Mouse (Mus musculus) heart, embryonic 11.5 days (tissue): ENCODE data around the gene Hs3st4. TPM values are rescaled to one million over a fixed set of nuclear protein-coding genes. Genes with fewer than 3 reads are reported as not detected.
A peak's percentile ranks its signal among the peaks of the same experiment; 100 is the strongest.

ENCODE experiments used
- ATAC-seq: fragments of 200-750 bp; cut with Nextera tagmentation; replicated peaks from 2 replicates; pipeline ENCODE4 v1.8.0; 2017; ENCODE audit warnings: moderate library complexity; ENCODE audit not compliant: insufficient number of reproducible peaks, low FRiP score, low TSS enrichment
- H3K27ac ChIP-seq: fragments of 300-500 bp; sonication (generic); 2 replicates; pipeline ENCODE4 v1.5.1; 2014; ENCODE audit warnings: mild to moderate bottlenecking, low read depth, low read length
- H3K27me3 ChIP-seq: fragments of 300-500 bp; sonication (generic); 2 replicates; pipeline ENCODE4 v1.6.1; 2014; ENCODE audit warnings: mild to moderate bottlenecking, low read length, mixed read lengths; ENCODE audit not compliant: control insufficient read depth, insufficient read depth
- H3K36me3 ChIP-seq: fragments of 300-500 bp; sonication (generic); 2 replicates; pipeline ENCODE4 v1.6.1; 2014; ENCODE audit warnings: mild to moderate bottlenecking, low read length, moderate library complexity, mixed read lengths; ENCODE audit not compliant: control insufficient read depth, insufficient read depth
- H3K4me1 ChIP-seq: fragments of 300-500 bp; sonication (generic); 2 replicates; pipeline ENCODE4 v1.6.1; 2014; ENCODE audit warnings: low read length; ENCODE audit not compliant: control insufficient read depth, insufficient read depth
- H3K4me2 ChIP-seq: fragments of 300-500 bp; sonication (generic); 2 replicates; pipeline ENCODE4 v1.6.1; 2014; ENCODE audit warnings: mild to moderate bottlenecking, moderate library complexity
- H3K4me3 ChIP-seq: fragments of 300-500 bp; sonication (generic); 2 replicates; pipeline ENCODE4 v1.5.1; 2014; ENCODE audit warnings: low read depth, low read length
- H3K9ac ChIP-seq: fragments of 300-500 bp; sonication (generic); 2 replicates; pipeline ENCODE4 v1.6.1; 2014; ENCODE audit warnings: mild to moderate bottlenecking, low read depth, low read length, moderate library complexity
- H3K9me3 ChIP-seq: fragments of 300-500 bp; sonication (generic); replicated peaks from 2 replicates; pipeline ENCODE4 v1.6.1; 2016; ENCODE audit warnings: low read length; ENCODE audit not compliant: control insufficient read depth
- WGBS: fragments of 180-500 bp; shearing (Covaris S2); extraction: QIAGEN DNeasy Blood & Tissue Kit; methylation state at CpG from one replicate; pipeline ENCODE4 v1.1.7; 2014; ENCODE audit not compliant: insufficient replicate concordance; 5-methylcytosine and 5-hydroxymethylcytosine counted together
- polyA plus RNA-seq: library from polyadenylated mRNA; unstranded; fragments of >200 nt; fragmentation: Nextera tagmentation; extraction: Ambion mirVana; gene quantifications from 2 replicates; pipeline ENCODE4 v1.2.1, GENCODE M21; 2014

Hs3st4 gene
- polyA plus RNA-seq, 1 experiment from 2014 or later = 0.44 TPM

DNA sequence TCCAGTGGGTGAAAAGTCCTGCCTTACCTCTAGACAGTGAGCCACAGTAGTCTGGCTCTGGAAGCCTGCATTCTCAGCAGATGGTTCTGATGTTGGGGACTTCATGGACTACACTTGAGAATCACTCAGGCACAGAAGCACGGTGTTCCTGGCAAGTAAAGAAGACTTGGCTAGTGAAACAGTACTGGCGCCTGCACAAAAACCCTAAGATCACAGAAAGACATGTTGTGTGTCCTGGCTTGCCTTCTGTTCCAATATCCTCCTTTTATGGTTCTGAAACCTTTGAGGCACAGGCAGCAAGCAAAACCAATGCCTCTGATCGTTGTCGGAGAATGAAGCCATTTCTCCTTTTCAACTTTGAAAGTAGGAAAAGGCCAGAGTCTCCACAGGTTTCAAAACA is 336.8 kb downstream of the Hs3st4 start:
- H3K9ac ChIP-seq = no peak overlapping the region
- H3K27me3 ChIP-seq = no peaks in the 10 kb centered on the region
- H3K9me3 ChIP-seq = no peaks in the 10 kb centered on the region
- H3K36me3 ChIP-seq = no peaks in the 10 kb centered on the region
- 77% methylated on average over 4 of the region's 4 CpGs for WGBS
- no peak overlapping the region for H3K27ac ChIP-seq
- H3K4me3 ChIP-seq = no peak overlapping the region
- no peak overlapping the region for H3K4me2 ChIP-seq
- ATAC-seq = no peak
- no peaks in the 10 kb centered on the region for H3K4me1 ChIP-seq

DNA sequence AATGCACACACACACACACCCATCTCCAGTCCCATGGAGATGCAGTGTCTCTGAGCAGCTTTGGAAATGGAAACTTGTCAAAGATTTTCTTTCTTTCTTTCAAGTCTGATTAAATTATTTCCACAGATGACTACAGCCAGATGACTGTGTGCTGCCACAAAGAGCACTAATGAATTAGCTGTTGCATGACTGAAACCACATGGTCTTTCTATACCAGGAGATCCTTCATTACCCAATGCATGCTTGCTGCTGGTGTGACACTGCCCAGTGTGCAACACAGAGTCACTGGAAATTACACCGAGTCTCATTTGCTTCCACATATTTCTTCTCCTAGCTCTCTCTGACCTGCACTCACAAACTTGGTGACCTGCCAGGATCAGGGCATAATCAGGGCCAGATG is 353.0 kb downstream of the Hs3st4 start:
- 78% methylated on average over 1 of the region's 1 CpGs for WGBS
- no peak for ATAC-seq

DNA sequence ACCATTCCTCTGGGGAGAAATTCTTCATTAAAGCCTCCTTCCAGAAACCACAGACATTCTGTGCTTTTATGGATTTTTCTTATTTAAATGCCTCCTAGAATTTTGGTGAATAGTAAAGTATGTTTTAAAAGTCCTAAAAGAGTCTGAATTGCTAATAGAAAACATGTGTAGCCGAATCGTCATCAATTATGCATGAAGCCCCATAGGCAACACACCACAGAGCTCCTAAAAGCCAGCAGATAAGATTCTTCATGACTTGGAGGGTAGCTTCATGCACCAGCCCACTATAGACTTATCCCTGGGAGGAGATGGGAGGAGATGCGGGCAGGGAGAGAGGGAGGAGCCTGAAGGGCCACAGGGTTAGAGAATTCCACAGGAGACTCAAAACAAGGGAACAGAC is 358.8 kb downstream of the Hs3st4 start:
- WGBS = 77% methylated on average over 3 of the region's 3 CpGs
- no peak overlapping the region for H3K4me2 ChIP-seq
- no peak for ATAC-seq
- no peaks in the 10 kb centered on the region for H3K9me3 ChIP-seq
- no peak overlapping the region for H3K4me3 ChIP-seq
- no peak overlapping the region for H3K27ac ChIP-seq
- H3K4me1 ChIP-seq = no peaks in the 10 kb centered on the region
- no peak overlapping the region for H3K9ac ChIP-seq
- no peaks in the 10 kb centered on the region for H3K27me3 ChIP-seq
- H3K36me3 ChIP-seq = no peaks in the 10 kb centered on the region

More for the DNA sequence above, 353.0 kb downstream of the Hs3st4 start:
- no peak overlapping the region for H3K4me3 ChIP-seq
- H3K9ac ChIP-seq = no peak overlapping the region
- H3K9me3 ChIP-seq = no peaks in the 10 kb centered on the region
- H3K4me1 ChIP-seq = no peaks in the 10 kb centered on the region
- H3K27me3 ChIP-seq = no peaks in the 10 kb centered on the region
- H3K36me3 ChIP-seq = no peaks in the 10 kb centered on the region
- H3K4me2 ChIP-seq = no peak overlapping the region
- H3K27ac ChIP-seq = no peak overlapping the region

DNA sequence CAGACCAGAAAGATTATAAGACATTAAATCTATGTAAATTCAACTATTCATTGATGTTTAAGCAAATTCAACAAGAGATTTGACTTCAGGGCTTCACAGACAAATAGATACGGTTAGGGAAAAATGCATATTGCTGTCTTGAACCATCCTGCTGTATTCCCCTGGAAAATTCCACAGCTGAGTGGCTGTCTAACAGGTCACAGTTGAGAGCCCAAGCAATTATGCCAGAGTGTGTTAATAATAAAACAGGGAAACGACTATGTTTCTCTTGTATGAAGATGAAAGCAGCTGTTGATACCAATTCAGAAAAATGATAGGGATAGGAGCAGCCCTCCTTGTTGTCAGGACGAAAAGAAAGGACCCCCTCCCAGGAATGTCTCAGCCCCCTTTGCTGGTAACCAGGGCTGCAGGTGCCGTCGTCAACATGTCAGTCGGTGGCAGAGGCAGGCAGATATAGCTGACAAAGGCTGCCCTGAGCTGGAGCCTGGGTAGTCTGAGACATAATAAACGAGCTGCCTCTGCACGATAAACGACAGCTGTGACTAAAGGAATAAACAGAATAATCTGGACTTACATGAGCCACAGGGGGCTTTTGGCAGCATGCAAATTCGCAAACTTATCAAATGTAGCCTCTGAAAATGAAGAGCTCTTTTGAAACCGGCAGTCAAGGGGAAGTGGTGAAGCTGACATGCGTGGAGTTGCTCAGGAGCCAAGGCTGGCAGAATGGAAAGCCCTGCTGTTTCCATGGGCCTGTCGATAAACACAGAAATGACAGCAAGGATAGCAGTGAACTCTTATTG is 364.7 kb downstream of the Hs3st4 start:
- peak overlapping the region; percentile 37 for H3K4me2 ChIP-seq
- no peaks in the 10 kb centered on the region for H3K9me3 ChIP-seq
- H3K27ac ChIP-seq = no peak overlapping the region
- no peak overlapping the region for H3K9ac ChIP-seq
- 38% methylated on average over 13 of the region's 13 CpGs for WGBS
- H3K4me3 ChIP-seq = no peak overlapping the region
- no peaks in the 10 kb centered on the region for H3K36me3 ChIP-seq
- no peak for ATAC-seq
- no peaks in the 10 kb centered on the region for H3K27me3 ChIP-seq
- H3K4me1 ChIP-seq = no peaks in the 10 kb centered on the region

DNA sequence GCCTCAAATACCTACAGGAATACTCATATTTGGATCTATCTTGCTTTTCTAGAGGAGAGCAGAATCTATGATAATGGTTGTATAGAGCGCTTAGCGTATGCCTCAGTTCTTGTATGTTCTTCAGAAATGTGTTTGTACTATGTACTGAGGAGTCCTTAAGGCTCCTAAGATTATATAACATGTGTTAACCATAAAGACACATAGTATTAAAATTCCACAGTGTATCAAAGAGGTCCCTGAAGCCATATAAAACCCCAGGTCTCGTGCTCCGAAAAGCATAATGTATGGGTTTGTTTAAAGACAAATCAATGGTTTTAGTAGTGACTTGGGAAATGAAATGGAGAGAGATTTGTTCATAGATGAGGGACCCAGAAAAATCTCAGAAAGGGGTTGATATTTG is 371.4 kb downstream of the Hs3st4 start:
- Histone ChIP-seq H3K27me3 (no peaks in the 10 kb centered on the region), H3K9ac (no peak overlapping the region), H3K27ac (no peak overlapping the region), H3K4me2 (no peak overlapping the region), H3K36me3 (no peaks in the 10 kb centered on the region), H3K4me3 (no peak overlapping the region), H3K4me1 (no peaks in the 10 kb centered on the region), H3K9me3 (no peaks in the 10 kb centered on the region)
- ATAC-seq = no peak
- 92% methylated on average over 4 of the region's 4 CpGs for WGBS

DNA sequence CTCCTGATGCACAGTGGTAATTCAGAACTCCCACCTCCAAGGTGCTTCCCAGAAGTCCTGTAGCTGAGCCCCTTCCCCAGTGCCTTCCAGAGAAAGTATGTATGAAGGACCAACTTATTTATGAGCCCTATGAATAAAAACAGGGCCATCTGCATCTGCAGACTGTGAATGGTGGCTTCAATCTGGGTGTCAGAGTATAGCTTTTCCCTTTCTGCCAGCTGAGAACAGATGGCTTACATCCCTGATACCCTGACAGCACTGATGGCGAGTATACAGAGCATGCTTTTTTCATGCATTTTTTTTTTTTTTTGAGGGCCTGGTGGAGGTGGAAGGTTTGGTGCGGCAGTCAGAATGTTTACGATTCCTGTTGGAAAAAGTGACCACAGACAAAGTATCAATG is 375.4 kb downstream of the Hs3st4 start:
- Histone ChIP-seq H3K4me2 (no peak overlapping the region), H3K4me3 (no peak overlapping the region), H3K27me3 (no peaks in the 10 kb centered on the region), H3K27ac (no peak overlapping the region), H3K4me1 (no peaks in the 10 kb centered on the region), H3K9ac (no peak overlapping the region), H3K36me3 (no peaks in the 10 kb centered on the region), H3K9me3 (no peaks in the 10 kb centered on the region)
- no peak for ATAC-seq
- 37% methylated on average over 3 of the region's 3 CpGs for WGBS

DNA sequence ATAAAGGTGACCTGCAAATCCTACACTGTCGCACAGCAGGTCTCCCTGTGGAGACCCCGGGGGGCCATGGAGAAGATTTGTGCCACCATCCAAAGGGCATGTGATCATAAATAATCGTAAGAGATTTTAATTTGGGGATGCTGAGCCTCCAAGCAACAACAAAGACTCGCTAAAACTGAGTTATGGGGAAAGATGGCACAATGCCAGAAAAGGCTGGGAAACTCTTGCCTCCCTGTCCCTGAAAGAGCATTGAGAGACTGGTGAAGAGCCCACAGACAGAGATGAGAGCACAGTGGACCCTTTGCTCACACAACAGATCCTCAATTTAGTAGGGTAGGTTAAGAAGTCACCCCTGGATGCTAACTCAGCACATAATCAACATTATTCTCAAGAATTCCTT is 377.2 kb downstream of the Hs3st4 start:
- no peaks in the 10 kb centered on the region for H3K36me3 ChIP-seq
- H3K4me1 ChIP-seq = no peaks in the 10 kb centered on the region
- H3K27me3 ChIP-seq = no peaks in the 10 kb centered on the region
- no peak overlapping the region for H3K4me3 ChIP-seq
- ATAC-seq = no peak
- H3K9me3 ChIP-seq = no peaks in the 10 kb centered on the region
- H3K9ac ChIP-seq = no peak overlapping the region
- no peak overlapping the region for H3K4me2 ChIP-seq
- H3K27ac ChIP-seq = no peak overlapping the region
- 77% methylated on average over 4 of the region's 4 CpGs for WGBS

DNA sequence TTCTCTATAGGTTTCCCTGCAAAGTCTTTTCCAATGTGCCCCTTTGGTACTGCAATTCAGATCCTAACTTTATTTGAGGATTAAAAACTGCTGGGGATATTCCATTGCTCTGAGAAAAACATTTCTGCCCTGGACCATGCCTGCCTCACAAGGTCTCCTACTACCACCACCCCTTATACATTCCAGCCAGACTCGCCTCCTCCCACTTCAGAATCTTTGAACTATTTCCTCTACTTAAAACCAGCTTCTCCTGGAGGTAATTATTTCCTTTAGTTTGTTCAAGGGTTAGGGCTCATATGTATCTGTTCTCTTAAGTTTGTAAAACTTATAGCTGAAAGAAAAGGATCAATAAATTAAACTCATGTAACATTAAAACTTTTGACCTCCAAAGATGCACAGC is 389.6 kb downstream of the Hs3st4 start:
- no peak for ATAC-seq
- Histone ChIP-seq H3K36me3 (no peaks in the 10 kb centered on the region), H3K27ac (no peak overlapping the region), H3K27me3 (no peaks in the 10 kb centered on the region), H3K9ac (no peak overlapping the region), H3K4me3 (no peak overlapping the region), H3K4me1 (no peaks in the 10 kb centered on the region), H3K9me3 (no peaks in the 10 kb centered on the region), H3K4me2 (no peak overlapping the region)
- WGBS = 53% methylated on average over 1 of the region's 1 CpGs

DNA sequence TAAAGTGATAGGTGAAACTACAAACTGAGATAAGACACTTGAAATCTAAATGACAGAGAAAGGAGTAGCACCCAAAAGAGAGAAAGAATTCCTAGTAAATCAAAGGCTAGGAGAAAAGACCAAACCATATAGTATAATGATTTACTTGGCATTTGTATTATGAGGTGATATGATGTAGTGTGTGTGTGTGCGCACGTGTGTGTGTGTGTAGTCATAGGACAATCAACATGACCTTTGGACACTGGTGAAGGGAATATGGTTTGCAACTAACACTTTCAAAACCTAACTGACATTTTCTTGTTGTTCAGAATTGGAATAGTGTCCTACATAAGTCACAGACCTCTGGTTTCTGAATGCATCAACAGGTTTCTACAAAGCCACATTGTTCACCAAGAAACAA is 390.0 kb downstream of the Hs3st4 start:
- no peaks in the 10 kb centered on the region for H3K27me3 ChIP-seq
- no peaks in the 10 kb centered on the region for H3K36me3 ChIP-seq
- no peaks in the 10 kb centered on the region for H3K4me1 ChIP-seq
- ATAC-seq = no peak
- no peaks in the 10 kb centered on the region for H3K9me3 ChIP-seq
- WGBS = 86% methylated on average over 2 of the region's 2 CpGs
- no peak overlapping the region for H3K4me3 ChIP-seq
- no peak overlapping the region for H3K9ac ChIP-seq
- H3K4me2 ChIP-seq = no peak overlapping the region
- H3K27ac ChIP-seq = no peak overlapping the region
